Mouse (Mus musculus): ENCODE results near the gene Gdf15.

- no peak for TF ChIP-seq E2F4 (IDR thresholded peaks at IDR 0.05; ENCODE audit: borderline replicate concordance, low read depth, low read length)
- no peak for TF ChIP-seq POLR2A (IDR thresholded peaks at IDR 0.05; ENCODE audit: control insufficient read depth in 1 of 2, insufficient read depth in 1 of 2, low read depth in 1 of 2, low read length in 2 of 2, poor library complexity in 1 of 2)
- TF ChIP-seq GATA1 (IDR thresholded peaks at IDR 0.05; ENCODE audit: low read depth, low read length), result no peak
Observed at GRCm38 (mm10) chr8:70672325-70673078, 40.2 kb upstream of the Gdf15 start.

Data from MEL (cell line).